26 mouse cellular contexts compared by ENCODE assay signal in the genomic region with DNA sequence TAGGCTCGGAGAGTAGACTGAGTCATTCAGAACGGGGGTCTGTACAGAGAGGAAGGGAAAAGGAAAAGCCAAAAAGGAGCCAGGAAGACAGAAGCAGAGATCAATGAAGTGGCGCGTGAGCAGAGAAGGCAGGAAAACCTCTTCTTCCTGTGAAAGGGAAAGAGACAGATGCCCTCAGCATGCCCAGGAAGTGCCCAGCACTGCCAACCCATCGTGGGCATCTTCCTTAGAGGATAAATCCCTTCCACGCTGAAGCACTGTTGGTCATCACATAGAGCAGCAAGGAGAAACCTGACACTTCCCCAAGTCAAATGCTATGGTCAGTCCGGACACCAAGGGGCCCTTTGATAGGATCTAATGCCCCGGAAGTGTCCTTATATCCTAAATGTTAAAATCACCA.
DNase-seq lines count a peak whose midpoint lies in the region; ATAC-seq and TF ChIP-seq lines count a peak whose summit lies in the region.
"Had no signal": no experiment of that assay in that cellular context is flagged by ENCODE, and none has a peak within 500 bp of the region (broad histone marks: within the 10 kb centered on the region; RNA-seq: fewer than 3 reads in every experiment).

No protein-coding gene starts in this region.

- DNase-seq in left cerebral cortex, adult 2 months (ENCODE audit: extremely low spot score in 1 of 2, low spot score in 2 of 2), result no peak
- DNase-seq in left cerebral cortex, adult 9 months (ENCODE audit: low spot score in 2 of 2), result no peak
- peak; percentile 42 for DNase-seq in cerebellum, adult 11-12 months
- DNase-seq in cerebellum, adult 9-10 months, result peak; percentile 39
- DNase-seq in cerebellum, postnatal 36 days, result peak; percentile 41 to 44
- no peak for DNase-seq in gastrocnemius, postnatal 14 days
- DNase-seq: adrenal gland, postnatal 25 days; gastrocnemius, postnatal 36 days; heart, adult 2 months; heart, postnatal 10 days; kidney, adult 2 months; kidney, postnatal 4 days; liver, postnatal 0 days; lung, postnatal 36 days; right cerebral cortex, postnatal 25 days; thymus, postnatal 25 days had no signal

- no peak overlapping the region for H3K9ac ChIP-seq in forebrain, embryonic 16.5 days (replicated peaks; ENCODE audit: low read depth, low read length)
- H3K9ac ChIP-seq: forebrain, embryonic 13.5 days; heart, embryonic 13.5 days; intestine, embryonic 15.5 days; liver, embryonic 12.5 days; liver, postnatal 0 days; midbrain, embryonic 12.5 days; stomach, embryonic 15.5 days had no signal

- WGBS in forebrain, embryonic 16.5 days, result 87% methylated on average over 8 of the region's 8 CpGs

- ATAC-seq in forebrain, embryonic 16.5 days, result no peak
- ATAC-seq: CD4-positive, CD25-positive, alpha-beta regulatory T cell, adult 4 months; forebrain, embryonic 13.5 days; intestine, embryonic 15.5 days; liver, embryonic 12.5 days; liver, postnatal 0 days had no signal

- intact Hi-C loops in left cerebral cortex, adult 2 months (cut with DNase I), result loop anchor here (5.0 kb wide), 1 partner anchor 86 kb away; no protein-coding TSS in a partner anchor
- intact Hi-C loops in gastrocnemius, postnatal 14 days (cut with DNase I; ENCODE audit: low total_unique reads), result no loop called here

- no peaks in the 10 kb centered on the region for H3K36me3 ChIP-seq in forebrain, embryonic 16.5 days (ENCODE audit: control insufficient read depth, insufficient read depth)
- H3K36me3 ChIP-seq: heart, embryonic 13.5 days; hindbrain, embryonic 10.5 days; intestine, embryonic 15.5 days; liver, embryonic 12.5 days; midbrain, embryonic 12.5 days; stomach, embryonic 15.5 days had no signal

- H3K27me3 ChIP-seq in forebrain, embryonic 16.5 days (replicated peaks; ENCODE audit: control insufficient read depth, insufficient read depth, low read length), result no peaks in the 10 kb centered on the region
- H3K27me3 ChIP-seq: forebrain, embryonic 13.5 days; heart, embryonic 13.5 days; intestine, embryonic 15.5 days; liver, embryonic 12.5 days; midbrain, embryonic 12.5 days; stomach, embryonic 15.5 days had no signal

- H3K27ac ChIP-seq in left cerebral cortex, adult 2 months, result peak overlapping the region; percentile 60; the same call in 1 of the 2 replicates
- H3K27ac ChIP-seq in forebrain, embryonic 16.5 days (ENCODE audit: low read length), result no peak overlapping the region
- H3K27ac ChIP-seq: forebrain, embryonic 13.5 days; heart, adult 2 months; heart, embryonic 13.5 days; hindbrain, embryonic 10.5 days; intestine, embryonic 15.5 days; kidney, postnatal 0 days; liver, embryonic 12.5 days; midbrain, embryonic 12.5 days; stomach, embryonic 15.5 days had no signal

- H3K4me3 ChIP-seq in left cerebral cortex, adult 2 months, result no peak overlapping the region
- H3K4me3 ChIP-seq in forebrain, embryonic 16.5 days (replicated peaks; ENCODE audit: low read length), result no peak overlapping the region
- H3K4me3 ChIP-seq: forebrain, embryonic 13.5 days; heart, adult 2 months; heart, embryonic 13.5 days; hindbrain, embryonic 10.5 days; intestine, embryonic 15.5 days; liver, embryonic 12.5 days; midbrain, embryonic 12.5 days; stomach, embryonic 15.5 days had no signal

- H3K9me3 ChIP-seq in forebrain, embryonic 16.5 days (ENCODE audit: control insufficient read depth, low read length), result no peaks in the 10 kb centered on the region
- H3K9me3 ChIP-seq: forebrain, embryonic 13.5 days; heart, embryonic 13.5 days; hindbrain, embryonic 10.5 days; intestine, embryonic 15.5 days; liver, embryonic 12.5 days; midbrain, embryonic 12.5 days; stomach, embryonic 15.5 days had no signal

- no peaks in the 10 kb centered on the region for H3K4me1 ChIP-seq in forebrain, embryonic 16.5 days (replicated peaks; ENCODE audit: control insufficient read depth, insufficient read depth, low read length)
- H3K4me1 ChIP-seq: forebrain, embryonic 13.5 days; heart, embryonic 13.5 days; intestine, embryonic 15.5 days; liver, embryonic 12.5 days; midbrain, embryonic 12.5 days; stomach, embryonic 15.5 days had no signal

- H3K4me2 ChIP-seq in forebrain, embryonic 16.5 days (ENCODE audit: low read length), result no peak overlapping the region
- H3K4me2 ChIP-seq: forebrain, embryonic 13.5 days; heart, embryonic 13.5 days; intestine, embryonic 15.5 days; liver, embryonic 12.5 days; midbrain, embryonic 12.5 days; stomach, embryonic 15.5 days had no signal

- no peak for TF ChIP-seq CTCF in left cerebral cortex, adult 2 months (IDR thresholded peaks at IDR 0.05)

Comparison
In these comparisons a context has a peak if more than half of its experiments do, and no peak if none do; other contexts are left out.
1. DNase-seq: peak in cerebellum, adult 11-12 months (single experiment), cerebellum, adult 9-10 months (single experiment) and cerebellum, postnatal 36 days (2 of 2); none in left cerebral cortex, adult 2 months (0 of 2), left cerebral cortex, adult 9 months (0 of 2) and gastrocnemius, postnatal 14 days (single experiment).